Mouse (Mus musculus): Measurements from ENCODE around the gene Rgs4. TPM values are rescaled to one million over a fixed set of nuclear protein-coding genes. Genes with fewer than 3 reads are reported as not detected.

The Rgs4 gene
- 10 to 100 TPM; 44.4 to 51.6 (median 48.7) TPM for total RNA-seq (2022)

DNA sequence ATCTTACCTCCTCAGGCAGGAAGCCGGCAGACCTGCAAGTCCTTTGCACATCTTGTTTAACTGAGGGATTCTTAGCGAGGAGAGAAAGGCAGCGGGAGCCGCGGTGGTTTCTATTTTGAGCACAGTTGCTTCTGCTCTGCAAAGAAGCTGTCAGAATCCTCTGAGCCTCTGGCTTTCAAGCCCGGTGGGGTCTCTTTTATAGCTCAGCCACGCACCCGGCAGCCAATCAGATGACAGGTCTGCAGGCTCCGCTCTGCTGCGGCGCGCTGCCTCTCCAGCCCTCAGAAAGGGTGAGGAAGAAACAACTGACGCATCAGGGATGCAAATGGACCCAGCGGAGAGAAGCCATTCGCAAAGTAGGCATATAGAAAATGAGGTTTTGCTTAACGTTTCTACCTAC lies at the start of gene Rgs4:
TSS of gene Rgs4 (minus strand) at position 170 of the 400 bp plus-strand sequence.
- DNase-seq: peak; percentile 71

DNA sequence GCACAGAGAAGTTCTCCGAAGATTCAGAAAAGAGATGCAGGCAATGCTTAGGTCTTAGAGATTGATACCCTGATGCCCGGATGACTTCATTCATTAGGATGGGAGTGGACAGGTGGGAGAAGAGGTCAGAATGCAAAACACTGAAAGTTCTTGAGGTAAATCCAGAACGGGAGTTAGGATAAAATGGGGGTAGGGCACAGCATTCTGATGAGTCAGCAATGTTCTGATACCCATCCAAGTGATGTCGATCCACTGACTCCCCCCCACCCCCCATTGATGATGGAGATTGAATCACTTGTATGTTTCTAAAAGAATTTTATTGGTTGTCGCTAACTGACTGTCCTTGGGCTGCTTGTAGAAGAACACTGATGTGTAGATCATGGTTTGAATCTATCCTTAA lies 45.0 kb upstream of the Rgs4 start:
- no peak for DNase-seq

DNA sequence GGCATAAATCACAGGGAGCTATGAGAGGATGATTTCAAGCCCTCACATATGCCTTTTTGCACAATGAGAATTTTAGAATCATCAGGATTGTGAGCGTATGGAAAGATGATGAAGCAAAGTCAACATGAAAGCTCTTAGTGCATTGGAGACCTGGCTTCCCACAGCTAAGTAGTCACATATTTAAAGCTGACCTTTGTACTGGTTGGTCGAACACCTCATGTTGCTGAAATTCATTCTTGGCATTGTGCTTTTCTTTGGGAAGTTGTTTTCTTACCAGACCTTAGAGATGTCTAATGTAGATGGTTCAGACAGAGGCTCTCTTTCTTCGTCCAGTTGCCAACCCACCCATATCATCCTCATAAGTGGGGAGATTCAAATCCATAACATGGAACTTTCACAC lies 38.5 kb upstream of the Rgs4 start:
- no peak for DNase-seq

DNA sequence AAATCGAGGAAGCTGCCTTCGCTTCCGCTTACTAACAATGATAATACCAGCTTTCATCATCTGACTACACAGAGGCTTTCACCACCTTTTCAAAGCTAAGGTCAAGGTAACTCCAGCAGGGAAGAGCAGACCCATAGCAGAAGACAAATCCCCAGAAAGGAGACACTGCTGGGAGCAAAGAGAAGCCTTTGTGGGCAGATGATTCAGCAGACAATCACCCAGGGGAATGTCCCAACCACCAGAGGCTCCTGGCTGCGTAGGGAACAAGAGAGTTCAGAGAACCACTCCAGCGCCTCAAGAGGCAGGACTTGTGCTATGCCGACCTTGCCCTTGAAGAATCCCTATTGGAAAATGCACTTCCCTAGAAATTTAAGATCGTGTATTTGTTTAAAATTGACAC lies 29.1 kb upstream of the Rgs4 start:
- peak; percentile 47 for DNase-seq

DNA sequence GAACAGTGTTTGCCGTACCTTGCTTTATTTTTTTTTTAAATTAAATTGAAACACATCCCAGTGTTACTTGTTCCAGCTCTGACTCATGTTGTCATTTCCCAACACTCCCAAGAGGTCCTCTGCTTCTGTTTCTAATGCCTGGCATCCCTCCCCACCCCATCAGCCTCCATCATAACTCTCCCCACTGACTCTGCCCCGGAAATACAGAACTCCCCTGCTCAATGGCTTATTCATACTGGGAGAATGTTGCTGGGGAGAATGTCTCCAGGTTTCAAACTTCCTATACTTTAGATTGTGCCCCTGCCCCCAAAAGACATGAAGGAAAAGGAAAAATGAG lies 17.1 kb upstream of the Rgs4 start:
- DNase-seq: no peak

DNA sequence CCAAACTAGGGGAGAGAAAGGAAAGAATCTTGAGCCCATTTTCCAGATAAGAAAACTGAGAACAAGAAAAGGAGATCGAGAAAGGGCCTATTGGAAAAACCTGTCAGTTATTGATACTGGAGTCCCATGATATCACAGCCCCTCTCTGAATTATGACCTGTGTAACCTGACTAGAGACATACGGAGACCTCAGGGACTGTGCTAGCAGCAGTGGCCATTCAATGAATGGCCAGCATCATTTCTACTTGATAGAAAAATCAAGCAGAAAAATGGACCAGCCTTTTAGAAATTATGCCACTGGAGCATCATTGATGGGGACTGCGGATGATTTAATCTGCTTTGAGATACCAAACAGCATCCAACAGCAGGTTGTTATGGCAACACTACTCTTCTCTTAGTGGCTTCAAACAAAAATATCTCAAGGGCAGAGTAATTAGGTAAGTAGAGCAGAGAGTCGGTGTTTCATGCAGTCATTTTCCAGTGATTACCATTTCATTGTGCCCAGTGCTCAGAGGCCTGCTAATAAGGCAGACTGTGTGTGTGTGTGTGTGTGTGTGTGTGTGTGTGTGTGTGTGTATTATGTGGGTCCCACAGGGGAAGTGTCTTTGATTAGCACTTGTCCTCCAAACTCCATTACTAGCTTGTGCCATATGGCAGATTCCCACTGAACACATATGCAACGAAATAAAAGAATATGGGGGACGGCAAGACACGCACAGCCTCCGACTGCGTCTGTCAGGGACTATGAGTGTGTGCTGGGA lies 16.6 kb upstream of the Rgs4 start:
- no peak for DNase-seq

DNA sequence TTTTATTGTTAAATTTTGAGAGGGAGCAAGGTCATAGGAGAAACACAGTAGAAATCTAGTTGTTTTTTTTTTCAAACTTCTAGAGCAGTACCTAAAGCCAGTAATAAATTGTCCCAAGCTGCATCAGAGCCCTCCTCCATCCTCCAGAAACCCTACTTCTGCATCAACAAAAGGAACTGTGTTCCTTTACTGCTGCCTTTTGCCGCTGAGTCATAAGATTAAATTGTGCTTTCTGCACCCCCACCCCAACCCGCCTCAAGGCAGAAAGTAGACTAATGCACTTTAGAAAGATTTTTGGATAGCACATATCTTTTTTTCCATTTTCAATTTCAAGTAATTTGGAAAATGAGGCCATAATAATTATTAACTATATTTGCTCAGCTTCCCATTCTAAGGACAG lies 15.1 kb upstream of the Rgs4 start:
- no peak for DNase-seq

DNA sequence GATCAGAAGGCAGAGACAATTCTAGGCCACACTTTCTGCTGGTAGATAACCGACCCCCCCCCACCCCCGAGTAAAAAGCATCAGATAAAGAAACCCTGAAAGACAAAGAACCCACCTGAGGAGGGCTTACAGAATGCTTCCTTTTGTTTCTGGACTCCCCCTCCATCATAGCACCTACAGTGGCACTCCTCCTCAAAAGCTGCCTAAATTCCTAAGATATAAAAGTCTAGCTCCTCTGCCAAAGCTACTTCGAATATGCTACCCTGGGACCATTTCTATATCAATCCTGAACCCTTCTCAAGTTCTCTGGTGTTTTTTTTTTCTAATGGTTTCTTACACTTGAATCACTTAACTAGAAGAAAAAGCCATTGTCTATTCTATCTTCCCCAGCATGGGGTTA lies 9.1 kb upstream of the Rgs4 start:
- DNase-seq: no peak

DNA sequence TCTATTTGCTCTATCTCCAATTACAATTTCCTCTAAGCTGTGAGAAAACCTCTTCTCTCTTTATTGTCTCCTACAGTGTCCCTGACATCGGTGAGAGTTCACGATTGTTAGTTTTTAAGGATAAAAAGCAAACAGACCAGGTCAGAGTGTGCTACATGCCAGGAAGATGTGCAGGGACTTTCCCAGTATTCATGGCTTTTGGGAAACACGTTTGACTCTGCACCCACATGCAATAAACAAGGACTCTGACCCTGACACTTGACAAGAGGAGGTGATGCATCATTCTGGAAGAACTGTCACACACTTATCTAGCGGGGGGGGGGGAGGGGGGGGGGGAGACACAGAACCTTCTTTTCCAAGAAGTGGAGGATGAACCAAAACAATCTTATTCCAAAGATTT lies 5.0 kb upstream of the Rgs4 start:
- peak; percentile 23 for DNase-seq

DNA sequence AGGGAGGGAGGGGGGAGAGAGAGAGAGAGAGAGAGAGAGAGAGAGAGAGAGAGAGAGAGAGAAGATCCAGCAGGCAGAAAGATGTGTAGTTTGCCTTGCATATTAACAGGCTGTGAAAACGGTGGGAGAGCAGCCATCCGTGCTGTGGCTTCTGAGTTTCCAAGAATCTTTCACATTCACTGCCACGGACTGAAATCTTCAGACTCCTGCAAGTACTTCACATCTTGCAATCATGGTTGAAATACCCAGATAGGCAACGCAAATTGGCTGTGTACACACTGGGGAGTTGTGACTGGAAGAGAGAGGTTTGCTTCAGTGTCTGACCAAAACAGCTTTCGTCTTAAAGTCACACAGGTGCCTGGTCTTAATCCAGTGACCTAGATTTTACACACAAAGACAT lies 997 bp upstream of the Rgs4 start:
- DNase-seq: no peak

DNA sequence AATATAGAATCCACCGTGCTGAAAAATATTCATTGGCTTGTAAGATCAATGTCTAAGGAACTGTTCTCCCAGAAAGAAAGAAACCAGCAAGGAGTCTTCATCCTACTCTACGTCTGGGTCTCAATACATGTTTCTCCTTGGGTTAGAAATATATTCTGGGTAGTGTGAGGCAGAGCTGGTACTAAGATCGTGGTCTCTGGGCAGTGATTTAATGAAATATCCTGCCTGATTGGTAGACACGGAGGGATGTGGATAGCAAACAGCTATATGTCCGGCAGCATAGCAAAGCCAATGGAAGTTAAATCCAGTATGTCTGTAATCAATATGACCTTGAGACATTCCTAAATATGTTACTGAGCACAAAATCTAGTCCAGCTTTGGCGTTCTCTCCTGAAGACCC lies 460 bp upstream of the Rgs4 start:
- no peak for DNase-seq

DNA sequence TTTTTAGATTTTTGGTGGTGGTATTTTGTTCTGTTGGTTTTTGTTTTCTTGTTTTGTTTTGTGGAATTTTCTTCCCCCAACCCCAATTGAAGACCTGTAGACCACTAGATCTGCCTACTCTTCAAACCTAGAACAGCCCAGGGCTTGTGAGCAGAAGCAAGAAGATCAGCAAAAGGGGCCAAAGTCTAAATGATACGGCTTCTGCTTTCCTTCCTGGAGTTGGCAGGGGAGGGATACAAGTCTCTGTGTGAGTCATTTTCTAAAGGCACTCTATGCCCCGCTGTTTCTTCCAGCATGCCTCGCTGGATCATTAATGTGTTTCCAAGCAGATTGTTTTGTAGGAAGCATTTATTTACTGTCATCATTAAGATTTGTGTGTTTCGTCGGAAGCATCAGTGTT lies 6.3 kb downstream of the Rgs4 start:
- no peak for DNase-seq

DNA sequence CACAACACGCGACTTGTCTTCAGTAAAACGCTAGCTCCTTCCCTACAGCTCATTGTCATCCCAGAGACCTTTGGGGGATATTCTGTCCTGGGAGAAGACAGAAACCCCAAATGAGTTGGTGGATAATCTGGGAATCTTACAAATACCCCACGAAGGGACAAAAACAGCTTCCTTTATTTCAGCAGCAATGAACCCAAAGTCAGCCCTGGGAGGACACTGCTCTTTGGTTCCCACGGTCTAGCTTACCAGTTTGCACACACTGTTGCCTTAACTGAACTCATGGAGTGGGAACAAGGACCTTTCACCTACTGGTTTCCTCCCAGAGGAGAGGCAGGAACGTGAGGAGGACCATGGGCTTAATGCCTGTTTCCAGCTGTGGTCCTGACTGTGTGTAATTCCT lies 10.2 kb downstream of the Rgs4 start:
- DNase-seq: no peak

DNA sequence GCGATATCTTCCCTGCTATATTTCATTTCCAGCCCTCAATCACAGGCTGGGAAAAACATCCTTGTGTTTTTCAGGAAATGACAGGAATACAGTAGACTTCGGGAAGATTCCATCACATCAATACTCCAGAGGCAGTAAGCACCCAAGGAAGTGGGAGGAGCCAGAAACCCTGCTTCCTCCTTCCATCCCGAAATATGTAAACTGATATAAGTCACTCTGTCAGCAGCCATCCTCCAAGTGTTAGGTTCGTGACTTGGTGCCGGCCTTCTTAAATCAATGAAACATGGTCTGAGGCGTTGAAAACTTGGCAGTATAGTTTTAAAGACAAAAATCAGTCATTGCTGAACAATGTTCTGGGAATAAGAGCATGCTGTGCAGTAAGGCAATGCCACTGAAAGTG lies 11.3 kb downstream of the Rgs4 start:
- no peak for DNase-seq

DNA sequence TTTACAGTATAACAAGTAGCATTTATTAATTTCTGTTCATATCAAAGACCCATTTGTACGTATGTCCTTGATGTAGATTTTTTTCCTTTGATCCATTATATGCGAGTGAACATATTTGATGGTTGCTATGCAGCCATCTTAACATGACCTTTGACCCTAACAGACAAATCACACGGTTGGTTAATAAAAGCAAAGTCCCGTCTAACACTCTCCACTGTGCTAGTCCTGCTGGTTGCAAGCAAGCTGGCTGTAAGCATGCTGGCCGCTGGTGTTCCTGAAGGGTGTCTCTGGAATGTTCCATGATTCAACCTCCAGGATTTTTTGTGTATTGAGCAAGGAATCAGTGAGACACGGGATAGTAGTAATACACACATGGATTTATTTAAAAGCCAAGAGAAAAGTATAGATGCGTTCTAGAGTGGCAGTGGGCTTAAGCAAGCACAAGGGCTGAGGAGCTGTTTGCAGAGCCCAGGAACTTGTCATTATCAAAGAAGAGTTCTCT lies 16.8 kb downstream of the Rgs4 start:
- no peak for DNase-seq

DNA sequence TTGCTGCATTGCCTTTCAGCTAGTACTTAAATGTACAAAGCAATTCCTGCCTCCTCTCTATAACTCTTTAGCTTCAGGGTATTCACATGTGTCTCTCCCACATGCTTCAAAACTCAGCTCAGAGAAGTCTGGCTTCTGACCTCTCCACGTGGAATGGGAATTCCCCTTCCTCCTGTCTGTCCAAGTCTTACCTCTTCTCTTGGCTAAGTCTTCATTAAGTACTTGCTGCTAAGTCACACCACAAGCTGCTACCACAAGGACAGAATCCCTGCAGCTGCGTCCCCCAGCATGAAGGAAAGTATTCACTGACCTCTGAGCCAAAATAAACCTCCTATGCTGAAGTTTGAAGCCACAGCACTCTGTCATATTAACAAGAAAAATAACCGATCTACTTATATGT lies 21.1 kb downstream of the Rgs4 start:
- no peak for DNase-seq

DNA sequence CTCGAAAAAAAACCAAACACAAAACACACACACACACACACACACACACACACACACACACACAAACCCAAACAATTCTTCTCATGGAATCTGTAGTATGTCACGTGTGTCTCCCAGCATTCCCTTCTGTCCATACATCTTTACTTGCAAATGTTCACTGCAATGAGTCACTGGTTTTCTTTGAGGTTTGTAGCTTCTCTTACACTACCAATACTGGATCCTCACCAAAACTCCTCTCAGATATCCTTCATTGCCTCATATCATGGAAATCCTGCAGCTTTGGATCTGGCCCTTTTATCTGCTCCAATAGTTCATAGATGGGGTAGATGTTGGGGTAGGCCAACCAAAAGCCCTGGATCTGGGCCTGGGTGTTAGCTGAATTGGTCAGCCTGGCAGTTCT lies 25.6 kb downstream of the Rgs4 start:
- no peak for DNase-seq

DNA sequence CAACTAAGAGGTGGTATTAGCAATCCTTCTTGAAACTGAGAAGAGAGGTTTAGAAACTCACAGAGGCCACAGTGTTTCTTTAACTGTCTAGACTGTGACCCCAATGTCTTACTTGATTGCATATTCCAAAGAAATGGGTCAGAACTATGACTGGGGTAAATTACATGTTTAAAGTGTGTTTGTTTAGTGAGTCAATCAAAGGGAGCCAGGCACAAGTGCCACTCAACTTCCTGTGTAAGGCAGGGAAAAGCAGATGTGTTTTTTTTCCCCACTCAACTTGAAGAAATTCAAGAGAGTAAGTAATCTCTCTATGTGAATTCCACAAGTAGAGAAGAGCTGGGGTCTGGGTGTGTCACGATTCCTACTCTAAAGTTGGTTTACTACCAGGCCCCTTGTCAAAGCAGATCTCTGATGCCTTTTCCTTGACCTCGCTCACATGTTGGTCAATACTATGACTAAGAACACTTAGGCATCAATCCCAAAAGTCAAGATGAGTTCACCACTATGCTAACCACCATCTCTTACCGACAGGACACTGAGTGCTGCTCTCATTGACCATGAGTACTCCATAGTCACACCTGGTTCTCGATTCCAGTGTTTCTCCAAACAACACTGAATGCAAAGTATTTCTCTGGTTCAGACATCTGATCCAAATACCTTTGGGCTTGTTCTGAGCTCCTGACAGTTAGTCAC lies 42.9 kb downstream of the Rgs4 start:
- DNase-seq: no peak

DNA sequence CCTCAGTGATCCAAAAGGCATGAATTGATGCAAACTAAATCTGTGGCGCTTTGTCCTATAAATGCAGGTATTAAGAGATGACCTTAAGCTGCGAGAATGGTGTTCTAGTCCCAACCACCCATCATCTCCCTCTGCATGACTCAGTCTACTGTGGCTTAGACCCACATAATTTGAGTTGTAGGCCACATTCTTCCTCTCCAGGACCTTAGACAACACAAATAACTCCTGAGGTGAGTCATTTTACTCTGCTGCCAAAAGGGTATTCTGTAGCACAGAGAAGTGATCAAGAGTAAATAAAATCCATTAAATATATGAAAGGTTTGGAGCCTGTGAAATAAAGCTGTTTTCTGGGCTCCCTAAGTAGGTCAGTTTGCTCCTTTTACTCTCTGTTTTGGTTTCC lies 48.3 kb downstream of the Rgs4 start:
- no peak for DNase-seq

DNA sequence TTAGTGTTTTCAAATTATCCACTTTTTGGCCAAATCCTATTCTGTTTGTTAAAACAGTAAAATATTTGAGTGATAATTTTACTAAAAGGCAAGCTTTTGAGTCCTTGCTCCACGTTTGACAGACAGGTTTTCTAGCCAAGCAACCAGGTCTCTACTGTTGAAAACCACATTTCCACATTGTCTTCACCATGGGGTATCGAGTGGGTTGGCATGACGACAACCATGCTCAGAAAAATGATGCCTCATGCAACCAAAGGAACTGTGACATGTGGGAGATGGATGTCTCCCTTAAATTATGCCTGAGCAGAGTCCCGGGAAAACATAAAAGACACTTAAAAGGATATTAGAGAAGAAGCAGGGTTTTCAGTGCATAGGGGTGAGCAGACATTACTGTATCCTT lies 50.2 kb downstream of the Rgs4 start:
- DNase-seq: no peak

DNA sequence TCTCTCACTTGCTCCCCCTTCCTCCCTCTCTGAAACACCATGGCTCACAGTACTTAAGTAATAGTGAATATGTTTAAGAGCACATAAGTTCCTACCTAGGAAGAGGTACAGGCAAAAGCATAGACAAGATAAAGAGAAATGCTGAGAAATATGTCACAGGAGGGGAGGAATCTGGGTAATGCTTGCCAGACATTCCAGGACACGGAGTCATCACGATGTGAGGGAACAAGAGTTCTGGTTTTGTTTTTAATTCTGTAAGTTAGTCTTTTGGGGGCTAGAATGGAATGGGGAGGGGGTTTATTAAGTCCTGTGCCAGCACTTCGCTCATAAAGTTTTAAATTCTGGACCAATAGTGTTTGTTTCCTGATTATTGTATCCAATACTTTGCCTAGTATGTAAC lies 52.1 kb downstream of the Rgs4 start:
- no peak for DNase-seq

DNA sequence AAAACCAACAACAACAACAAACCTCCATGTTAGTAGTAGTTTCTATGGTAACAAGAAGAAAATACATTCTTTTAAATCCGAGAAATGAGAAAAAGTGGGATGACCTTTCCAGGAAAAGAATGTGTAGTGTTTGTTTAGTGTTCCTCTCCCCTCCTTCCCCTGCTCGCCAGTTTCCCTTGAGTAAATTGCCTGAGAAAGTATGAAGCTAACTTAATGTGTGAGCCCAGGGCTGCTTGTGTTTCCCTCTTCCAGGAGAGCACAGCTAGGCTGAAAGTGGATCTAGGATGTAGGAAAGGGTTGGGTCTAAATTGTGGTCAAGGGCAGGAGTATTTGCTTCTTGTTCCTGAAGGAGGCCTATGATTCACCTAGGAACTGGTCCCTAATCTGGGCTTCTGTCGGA lies 53.9 kb downstream of the Rgs4 start:
- DNase-seq: no peak

DNA sequence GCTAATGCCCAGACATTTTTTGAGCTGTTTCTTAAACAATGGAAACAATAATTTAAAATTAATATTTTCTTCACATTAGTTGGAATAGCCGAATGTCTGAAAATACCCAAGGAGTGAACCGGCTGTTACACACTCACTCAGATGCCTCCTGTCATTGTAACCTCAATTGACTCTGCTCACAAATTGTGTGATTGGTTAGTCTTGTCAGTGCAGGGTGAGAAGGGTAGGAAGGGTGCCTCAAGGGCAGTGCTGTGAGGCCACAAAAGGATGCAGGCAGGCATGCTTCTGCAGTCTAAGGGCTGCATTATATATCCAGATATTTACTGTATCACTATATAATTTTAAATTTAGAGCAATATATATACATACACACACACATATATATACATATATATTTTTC lies 54.4 kb downstream of the Rgs4 start:
- DNase-seq: no peak

Measured in adrenal gland, adult 8-10 months (tissue).